Mouse (Mus musculus) stomach, embryonic 15.5 days (tissue): ENCODE data around the gene Tmem132b. TPM values are rescaled to one million over a fixed set of nuclear protein-coding genes. Genes with fewer than 3 reads are reported as not detected.

ENCODE experiments used
- ATAC-seq: fragments of 200-750 bp; cut with Nextera tagmentation; 2 replicates; pipeline ENCODE4 v1.8.0; 2017; ENCODE audit warnings: low read depth, moderate number of reproducible peaks, moderate TSS enrichment; ENCODE audit not compliant: insufficient read depth, low FRiP score
- H3K27ac ChIP-seq: fragments of 300-500 bp; sonication (generic); 2 replicates; pipeline ENCODE4 v1.5.1; 2015; ENCODE audit warnings: mild to moderate bottlenecking, inconsistent platforms
- H3K27me3 ChIP-seq: fragments of 300-500 bp; sonication (generic); replicated peaks from 2 replicates; pipeline ENCODE4 v1.6.1; 2015; ENCODE audit warnings: inconsistent platforms
- H3K36me3 ChIP-seq: fragments of 300-500 bp; sonication (generic); 2 replicates; pipeline ENCODE4 v1.6.1; 2015; ENCODE audit warnings: inconsistent platforms
- H3K4me1 ChIP-seq: fragments of 300-500 bp; sonication (generic); 2 replicates; pipeline ENCODE4 v1.6.1; 2015; ENCODE audit warnings: inconsistent platforms
- H3K4me2 ChIP-seq: fragments of 300-500 bp; sonication (generic); 2 replicates; pipeline ENCODE4 v1.6.1; 2015; ENCODE audit warnings: mild to moderate bottlenecking, inconsistent platforms
- H3K4me3 ChIP-seq: fragments of 300-500 bp; sonication (generic); replicated peaks from 2 replicates; pipeline ENCODE4 v1.5.1; 2015; ENCODE audit warnings: inconsistent platforms
- H3K9ac ChIP-seq: fragments of 300-500 bp; sonication (generic); 2 replicates; pipeline ENCODE4 v1.6.1; 2015; ENCODE audit warnings: inconsistent platforms
- H3K9me3 ChIP-seq: fragments of 300-500 bp; sonication (generic); 2 replicates; pipeline ENCODE4 v1.6.1; 2016; ENCODE audit warnings: inconsistent platforms
- WGBS: fragments of 180-500 bp; shearing (Covaris S2); methylation state at CpG from one replicate; pipeline ENCODE4 v1.1.7; 2015; 5-methylcytosine and 5-hydroxymethylcytosine counted together
- polyA plus RNA-seq: library from polyadenylated mRNA; unstranded; fragments of >200 nt; fragmentation: Nextera tagmentation; extraction: Ambion mirVana; gene quantifications from 2 replicates; pipeline ENCODE4 v1.2.1, GENCODE M21; 2015

Gene Tmem132b
- polyA plus RNA-seq, 1 experiment from 2014 or later = 0.62 TPM

DNA sequence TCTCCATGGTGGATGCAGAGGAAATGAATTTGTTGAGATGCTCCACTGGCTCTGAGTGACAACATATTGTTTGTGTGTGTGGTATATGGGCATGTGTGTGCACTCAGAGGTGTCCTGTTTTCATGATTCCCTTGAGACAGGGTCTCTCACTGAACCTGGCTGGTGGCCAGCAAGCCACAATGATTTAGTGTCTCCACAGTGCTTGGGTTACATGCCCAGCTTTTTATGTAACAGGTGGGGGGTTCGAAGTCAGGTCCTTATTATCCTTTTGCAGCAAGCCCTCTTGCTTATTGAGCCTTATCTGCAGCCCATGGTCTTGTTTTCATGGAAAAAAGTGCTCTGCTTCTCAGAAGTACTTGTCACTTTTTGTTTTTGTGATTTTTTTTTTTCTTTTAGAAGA, 109.4 kb downstream of the Tmem132b start:
- H3K27me3 ChIP-seq = no peaks in the 10 kb centered on the region
- ATAC-seq = no peak
- 73% methylated on average over 1 of the region's 1 CpGs for WGBS
- no peak overlapping the region for H3K4me2 ChIP-seq
- H3K4me3 ChIP-seq = no peak overlapping the region
- no peaks in the 10 kb centered on the region for H3K36me3 ChIP-seq
- no peak overlapping the region for H3K27ac ChIP-seq
- no peaks in the 10 kb centered on the region for H3K9me3 ChIP-seq
- H3K9ac ChIP-seq = no peak overlapping the region
- no peaks in the 10 kb centered on the region for H3K4me1 ChIP-seq

DNA sequence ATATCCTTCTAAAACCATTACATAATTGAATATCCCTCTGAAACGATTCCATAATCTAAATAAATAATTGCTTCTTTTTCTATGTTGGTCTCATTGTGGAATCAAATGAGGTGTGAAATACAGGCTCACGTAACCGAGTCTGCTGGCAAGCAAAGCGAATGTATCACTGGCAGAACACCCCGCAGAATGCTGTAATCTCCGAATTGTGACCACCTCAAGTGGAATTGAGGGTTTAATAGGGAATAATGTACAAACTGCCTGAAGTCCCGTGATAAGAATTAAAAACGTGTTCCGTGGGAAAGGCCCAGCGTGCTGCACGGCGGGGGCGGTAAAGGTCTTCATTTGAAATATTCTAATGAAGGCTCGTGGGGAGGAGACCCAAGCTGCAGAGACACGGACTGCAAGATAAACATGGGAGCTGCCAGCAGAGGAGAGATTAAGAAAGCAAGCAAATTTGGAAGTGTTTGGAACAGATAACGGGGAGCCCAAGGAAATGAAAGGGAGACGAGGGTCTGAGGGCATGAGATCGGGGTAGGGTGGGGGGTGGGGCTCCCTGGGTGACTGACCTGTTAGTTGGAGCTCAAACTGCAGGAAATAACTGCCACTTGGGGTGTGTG, 110.1 kb downstream of the Tmem132b start:
- no peaks in the 10 kb centered on the region for H3K9me3 ChIP-seq
- no peaks in the 10 kb centered on the region for H3K4me1 ChIP-seq
- no peaks in the 10 kb centered on the region for H3K27me3 ChIP-seq
- H3K27ac ChIP-seq = no peak overlapping the region
- no peak overlapping the region for H3K4me3 ChIP-seq
- no peak overlapping the region for H3K9ac ChIP-seq
- no peak for ATAC-seq
- no peak overlapping the region for H3K4me2 ChIP-seq
- WGBS = 54% methylated on average over 18 of the region's 18 CpGs
- no peaks in the 10 kb centered on the region for H3K36me3 ChIP-seq

DNA sequence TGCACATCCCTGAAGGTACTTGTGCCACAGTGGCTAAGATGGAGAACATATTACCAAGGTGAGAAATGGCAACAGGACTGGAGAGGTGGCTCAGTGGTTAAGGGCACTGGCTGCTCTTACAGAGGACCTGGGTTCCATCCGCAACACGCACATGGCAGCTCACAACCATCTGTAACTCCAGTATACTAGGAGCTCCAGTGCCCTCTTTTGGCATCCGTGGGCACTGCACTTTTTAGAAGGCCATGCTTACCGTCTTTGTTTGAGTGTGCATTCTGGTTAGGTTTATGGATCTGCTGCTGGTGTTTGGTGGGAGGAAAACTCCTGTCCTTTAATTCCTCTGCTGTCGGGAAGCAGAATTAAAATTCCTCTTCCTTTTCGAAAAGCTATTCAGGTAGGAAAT, 116.7 kb downstream of the Tmem132b start:
- 79% methylated on average over 6 of the region's 6 CpGs for WGBS
- no peaks in the 10 kb centered on the region for H3K4me1 ChIP-seq
- H3K9me3 ChIP-seq = no peaks in the 10 kb centered on the region
- H3K9ac ChIP-seq = no peak overlapping the region
- H3K27me3 ChIP-seq = no peaks in the 10 kb centered on the region
- H3K27ac ChIP-seq = no peak overlapping the region
- ATAC-seq = no peak
- no peaks in the 10 kb centered on the region for H3K36me3 ChIP-seq
- no peak overlapping the region for H3K4me2 ChIP-seq
- no peak overlapping the region for H3K4me3 ChIP-seq

DNA sequence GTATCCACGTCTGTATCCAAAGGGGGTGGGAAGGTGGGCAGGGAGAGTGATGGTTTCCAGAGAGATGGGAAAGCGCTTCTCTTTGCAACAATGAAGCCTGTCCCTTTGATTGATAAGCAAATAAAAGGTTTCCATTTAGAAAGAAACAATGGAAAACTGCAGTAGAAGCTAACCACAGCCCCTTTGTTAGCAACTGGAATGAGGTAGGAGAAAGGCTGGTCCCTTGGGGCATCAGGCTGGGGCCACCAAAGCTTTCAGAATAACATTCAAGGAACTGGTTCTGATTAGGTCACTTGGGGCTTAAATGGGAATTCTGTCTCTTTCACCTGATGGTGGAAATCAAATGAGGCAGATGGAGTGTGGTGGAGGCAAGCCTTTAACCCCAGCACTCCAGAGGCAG, 118.4 kb downstream of the Tmem132b start:
- no peaks in the 10 kb centered on the region for H3K36me3 ChIP-seq
- no peak overlapping the region for H3K27ac ChIP-seq
- H3K4me2 ChIP-seq = no peak overlapping the region
- no peaks in the 10 kb centered on the region for H3K27me3 ChIP-seq
- H3K4me1 ChIP-seq = no peaks in the 10 kb centered on the region
- no peak overlapping the region for H3K4me3 ChIP-seq
- WGBS = 34% methylated on average over 2 of the region's 2 CpGs
- no peaks in the 10 kb centered on the region for H3K9me3 ChIP-seq
- no peak overlapping the region for H3K9ac ChIP-seq
- no peak for ATAC-seq

DNA sequence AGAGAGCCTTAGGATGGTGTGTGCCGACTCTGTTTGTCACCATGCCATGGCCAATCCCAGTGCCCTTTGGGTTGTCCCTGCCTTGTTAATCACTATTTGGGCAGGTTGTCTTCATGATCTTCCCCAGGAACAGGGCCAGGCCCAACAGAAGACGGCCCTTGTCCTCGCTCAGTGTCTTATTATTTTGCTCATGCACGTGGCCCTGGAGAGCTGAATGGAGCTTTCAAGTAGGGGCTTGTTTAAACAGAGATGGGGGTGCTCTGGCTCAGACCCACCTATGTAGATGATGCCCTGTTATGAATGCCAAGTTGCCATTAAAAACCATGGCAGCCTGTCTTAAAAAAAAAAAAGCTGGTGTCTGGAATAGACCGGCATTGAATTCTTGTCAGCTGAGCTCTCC, 126.5 kb downstream of the Tmem132b start:
- no peak for ATAC-seq
- no peaks in the 10 kb centered on the region for H3K4me1 ChIP-seq
- no peak overlapping the region for H3K4me3 ChIP-seq
- H3K27me3 ChIP-seq = no peaks in the 10 kb centered on the region
- H3K9ac ChIP-seq = no peak overlapping the region
- 79% methylated on average over 5 of the region's 5 CpGs for WGBS
- H3K9me3 ChIP-seq = no peaks in the 10 kb centered on the region
- H3K4me2 ChIP-seq = no peak overlapping the region
- no peaks in the 10 kb centered on the region for H3K36me3 ChIP-seq
- no peak overlapping the region for H3K27ac ChIP-seq

DNA sequence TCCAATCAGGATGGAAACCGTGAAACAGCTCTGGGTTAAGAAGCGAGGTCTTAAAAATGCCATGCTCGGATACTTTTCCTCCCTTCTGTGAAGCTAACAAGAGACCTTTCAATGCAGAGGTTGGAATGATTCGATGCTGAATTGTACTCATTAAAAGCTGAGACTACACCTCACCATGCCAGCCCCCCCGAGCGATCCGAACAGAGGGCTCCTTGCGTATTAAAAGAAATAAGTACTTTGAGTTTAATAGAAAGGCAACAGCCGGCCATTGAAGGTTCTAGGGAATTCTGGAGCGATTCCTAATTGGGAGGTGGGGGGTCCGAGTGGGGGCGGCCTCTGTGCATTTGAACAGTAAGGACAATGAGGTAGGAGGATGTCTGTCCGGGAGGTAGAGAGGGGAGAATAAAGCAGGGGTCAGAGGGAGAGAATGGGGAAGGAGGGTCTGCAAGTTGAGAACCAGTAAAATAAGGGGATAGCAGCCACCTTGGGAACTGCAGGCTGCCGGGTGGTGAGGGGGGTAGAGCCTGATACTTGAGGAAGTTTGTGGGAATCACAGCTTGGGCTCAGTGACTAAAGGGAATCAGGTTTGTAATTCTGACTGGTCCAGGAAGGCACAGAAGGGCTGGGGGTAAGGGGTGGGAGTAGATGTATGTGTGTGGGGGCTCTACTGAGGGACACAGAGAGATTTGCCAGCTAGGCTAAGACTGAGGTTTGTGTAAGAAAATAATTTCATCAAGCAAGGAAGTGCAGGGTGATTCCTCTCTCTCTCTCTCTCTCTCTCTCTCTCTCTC, 127.6 kb downstream of the Tmem132b start:
- Histone ChIP-seq H3K4me2 (no peak overlapping the region), H3K27me3 (no peaks in the 10 kb centered on the region), H3K9me3 (no peaks in the 10 kb centered on the region), H3K9ac (no peak overlapping the region), H3K27ac (no peak overlapping the region), H3K4me3 (no peak overlapping the region), H3K36me3 (no peaks in the 10 kb centered on the region), H3K4me1 (no peaks in the 10 kb centered on the region)
- 68% methylated on average over 14 of the region's 14 CpGs for WGBS
- ATAC-seq = no peak

DNA sequence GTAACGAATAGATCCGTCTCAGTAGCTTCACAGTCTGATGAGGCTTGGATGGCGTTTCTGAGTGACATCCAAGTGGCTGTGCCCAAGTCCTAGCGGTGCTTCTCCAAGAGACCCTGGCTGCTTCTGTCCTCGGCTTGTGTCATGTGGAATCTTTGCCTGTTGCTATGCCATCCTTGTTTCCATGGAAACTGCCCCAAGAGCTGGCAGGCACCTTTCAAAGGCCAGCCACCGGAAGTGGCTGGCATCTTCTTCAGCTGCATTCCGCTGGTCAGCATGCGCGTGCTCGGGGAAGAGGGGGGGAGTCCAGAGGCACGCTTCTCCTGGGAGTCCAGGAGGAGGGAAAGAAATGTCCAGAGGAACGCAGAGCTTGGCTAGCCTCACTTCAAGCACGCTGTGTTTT, 144.0 kb downstream of the Tmem132b start:
- Histone ChIP-seq H3K27ac (no peak overlapping the region), H3K4me1 (no peaks in the 10 kb centered on the region), H3K4me3 (no peak overlapping the region), H3K9me3 (no peaks in the 10 kb centered on the region), H3K27me3 (no peaks in the 10 kb centered on the region), H3K4me2 (no peak overlapping the region), H3K36me3 (no peaks in the 10 kb centered on the region), H3K9ac (no peak overlapping the region)
- ATAC-seq = no peak
- WGBS = 50% methylated on average over 13 of the region's 13 CpGs

DNA sequence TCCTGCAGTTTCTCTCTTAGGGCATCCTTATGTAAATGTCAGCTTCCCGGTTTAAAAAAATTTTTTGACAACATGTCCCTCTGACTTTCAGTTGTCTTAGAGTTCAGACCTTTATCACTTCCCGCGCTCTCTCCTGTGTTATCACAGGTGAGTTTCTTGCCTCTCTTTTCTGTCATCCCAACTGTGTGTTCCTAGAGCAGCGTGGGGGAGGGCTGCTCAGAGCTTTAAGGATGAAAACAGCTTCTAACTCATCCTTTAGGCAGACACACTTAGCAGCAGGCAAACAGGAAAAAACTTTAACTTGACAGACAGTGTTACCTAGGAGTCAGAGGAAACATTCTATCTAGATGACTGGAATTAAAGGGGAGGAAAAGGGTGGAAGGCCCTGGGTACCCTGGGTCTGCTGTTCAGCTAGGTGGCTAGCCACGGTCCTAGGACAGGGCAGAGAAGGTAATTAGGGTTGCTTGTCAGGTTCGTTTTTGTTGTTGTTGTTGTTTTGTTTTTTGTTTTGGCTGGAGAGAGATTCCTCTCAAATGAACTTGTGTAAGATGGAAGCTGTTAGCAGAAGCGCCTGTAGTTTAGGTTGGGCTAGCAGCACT, 144.6 kb downstream of the Tmem132b start:
- no peak for ATAC-seq
- Histone ChIP-seq H3K27ac (no peak overlapping the region), H3K4me3 (no peak overlapping the region), H3K36me3 (no peaks in the 10 kb centered on the region), H3K27me3 (no peaks in the 10 kb centered on the region), H3K9ac (no peak overlapping the region), H3K4me1 (no peaks in the 10 kb centered on the region), H3K9me3 (no peaks in the 10 kb centered on the region), H3K4me2 (no peak overlapping the region)
- 63% methylated on average over 7 of the region's 7 CpGs for WGBS

DNA sequence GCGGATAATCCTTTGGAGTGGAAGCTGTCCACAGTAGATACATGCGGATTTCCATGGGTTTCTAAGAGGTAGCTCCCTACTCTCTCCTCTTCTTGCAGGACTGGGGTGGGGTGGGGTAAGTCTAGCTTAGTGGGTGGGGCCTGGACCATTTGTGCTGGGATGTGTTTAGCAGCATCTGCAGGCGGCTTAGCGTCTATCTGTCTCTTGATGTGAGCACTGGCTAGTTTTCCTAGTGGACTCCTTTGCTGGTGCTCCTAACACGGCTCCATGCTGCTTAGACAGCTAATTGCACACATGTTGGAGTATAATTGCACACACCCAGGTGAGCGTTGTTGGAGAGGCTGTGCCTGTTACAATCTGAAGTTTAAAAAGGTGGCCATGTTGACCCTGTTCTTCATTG, 149.3 kb downstream of the Tmem132b start:
- Histone ChIP-seq H3K9ac (no peak overlapping the region), H3K36me3 (no peaks in the 10 kb centered on the region), H3K27me3 (no peaks in the 10 kb centered on the region), H3K4me2 (no peak overlapping the region), H3K4me1 (no peaks in the 10 kb centered on the region), H3K27ac (no peak overlapping the region), H3K9me3 (no peaks in the 10 kb centered on the region), H3K4me3 (no peak overlapping the region)
- ATAC-seq = no peak
- 83% methylated on average over 6 of the region's 6 CpGs for WGBS

DNA sequence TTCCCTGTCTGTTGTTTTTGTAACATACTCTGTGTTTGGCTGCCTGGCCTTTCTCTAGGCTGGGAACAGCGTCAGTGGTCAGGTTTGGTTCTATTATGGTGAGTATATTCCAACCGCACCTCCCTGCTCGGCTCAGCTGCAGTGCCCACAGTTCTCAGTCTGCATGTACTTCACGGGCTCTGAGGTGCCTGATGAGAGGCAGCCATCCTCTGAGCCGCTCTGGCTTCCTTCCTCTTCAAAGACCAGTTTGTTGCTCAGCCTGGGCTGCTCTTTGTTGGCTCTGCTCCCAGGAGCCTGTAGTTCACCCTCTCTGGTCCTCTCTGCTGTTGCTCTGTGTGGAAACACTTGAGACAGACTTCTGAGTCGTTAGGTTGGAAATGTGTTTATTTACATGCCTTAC, 151.9 kb downstream of the Tmem132b start:
- 70% methylated on average over 6 of the region's 6 CpGs for WGBS
- H3K4me1 ChIP-seq = no peaks in the 10 kb centered on the region
- no peaks in the 10 kb centered on the region for H3K9me3 ChIP-seq
- H3K9ac ChIP-seq = no peak overlapping the region
- ATAC-seq = no peak
- no peak overlapping the region for H3K4me2 ChIP-seq
- no peak overlapping the region for H3K4me3 ChIP-seq
- no peaks in the 10 kb centered on the region for H3K36me3 ChIP-seq
- no peak overlapping the region for H3K27ac ChIP-seq
- H3K27me3 ChIP-seq = no peaks in the 10 kb centered on the region

DNA sequence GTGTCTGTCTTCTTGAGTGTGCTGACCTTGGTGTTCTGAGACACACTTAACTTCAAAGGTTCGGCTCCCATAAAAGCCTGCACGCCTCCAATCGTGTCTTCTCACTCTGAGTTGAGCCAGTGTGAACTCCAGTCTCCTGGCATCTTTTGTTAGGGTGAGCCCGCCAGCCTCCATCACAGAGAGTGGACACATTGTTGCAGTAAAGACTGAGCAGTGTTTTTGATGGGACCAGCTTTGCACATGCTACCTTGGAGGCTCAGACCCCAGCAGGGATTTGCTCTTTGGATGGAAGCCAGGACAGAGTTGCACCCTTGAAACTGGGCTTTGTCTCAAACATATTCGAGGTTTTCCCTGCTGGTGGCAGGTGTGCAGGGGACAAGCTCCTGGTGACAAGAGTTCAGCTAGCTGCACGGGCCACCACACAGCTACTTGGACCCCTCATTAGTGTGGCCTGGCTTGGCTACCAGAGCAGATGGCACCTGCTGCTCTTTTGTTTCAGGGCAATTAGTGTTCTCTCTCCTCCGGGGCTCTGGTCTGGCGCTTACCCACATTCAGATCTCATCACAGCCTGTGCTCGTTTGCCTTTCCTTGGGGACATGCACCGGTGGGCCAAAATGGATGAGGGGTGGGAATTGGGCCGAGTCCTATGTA, 154.2 kb downstream of the Tmem132b start:
- Histone ChIP-seq H3K4me3 (no peak overlapping the region), H3K36me3 (no peaks in the 10 kb centered on the region), H3K9me3 (no peaks in the 10 kb centered on the region), H3K27ac (no peak overlapping the region), H3K27me3 (no peaks in the 10 kb centered on the region), H3K9ac (no peak overlapping the region), H3K4me1 (no peaks in the 10 kb centered on the region), H3K4me2 (no peak overlapping the region)
- WGBS = 77% methylated on average over 11 of the region's 11 CpGs
- ATAC-seq = no peak

DNA sequence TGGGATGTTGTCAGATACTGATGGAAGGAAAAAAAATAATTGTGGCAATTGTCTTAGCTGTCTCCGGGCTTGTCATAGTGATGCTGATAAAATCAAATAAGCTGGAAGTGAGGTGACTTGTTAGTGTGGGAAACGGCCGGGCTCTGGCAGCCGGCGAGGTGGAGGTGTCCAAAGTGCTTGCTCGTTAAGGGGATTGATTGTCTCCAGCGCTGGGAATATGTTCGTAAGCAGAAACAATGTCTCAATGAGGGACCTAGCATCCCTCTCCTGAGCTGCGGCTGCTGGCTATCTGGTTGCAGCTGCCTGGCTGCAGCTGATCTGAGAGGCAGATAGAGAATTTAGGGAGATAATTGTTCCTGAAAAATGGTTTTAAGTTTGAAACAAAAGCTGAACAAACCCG, 161.0 kb downstream of the Tmem132b start:
- no peak for ATAC-seq
- H3K4me2 ChIP-seq = no peak overlapping the region
- H3K9ac ChIP-seq = no peak overlapping the region
- H3K36me3 ChIP-seq = no peaks in the 10 kb centered on the region
- H3K27me3 ChIP-seq = no peaks in the 10 kb centered on the region
- no peak overlapping the region for H3K27ac ChIP-seq
- H3K9me3 ChIP-seq = no peaks in the 10 kb centered on the region
- H3K4me1 ChIP-seq = no peaks in the 10 kb centered on the region
- H3K4me3 ChIP-seq = no peak overlapping the region
- WGBS = 49% methylated on average over 10 of the region's 10 CpGs
